Mouse (Mus musculus) midbrain, embryonic 12.5 days (tissue): ENCODE data around the gene Il23a. TPM values are rescaled to one million over a fixed set of nuclear protein-coding genes. Genes with fewer than 3 reads are reported as not detected.
A peak's percentile ranks its signal among the peaks of the same experiment; 100 is the strongest.

Source experiments
- ATAC-seq: fragments of 200-750 bp; cut with Nextera tagmentation; 2 replicates; pipeline ENCODE4 v1.8.0; 2017; ENCODE audit warnings: low read depth, moderate TSS enrichment, moderate library complexity; ENCODE audit not compliant: low FRiP score
- H3K27ac ChIP-seq: fragments of 300-500 bp; sonication (generic); replicated peaks from 2 replicates; pipeline ENCODE4 v1.5.1; 2016; ENCODE audit warnings: mild to moderate bottlenecking
- H3K27me3 ChIP-seq: fragments of 300-500 bp; sonication (generic); 2 replicates; pipeline ENCODE4 v1.6.1; 2016; ENCODE audit warnings: mild to moderate bottlenecking
- H3K36me3 ChIP-seq: fragments of 300-500 bp; sonication (generic); 2 replicates; pipeline ENCODE4 v1.6.1; 2016
- H3K4me1 ChIP-seq: fragments of 300-500 bp; sonication (generic); 2 replicates; pipeline ENCODE4 v1.6.1; 2016
- H3K4me2 ChIP-seq: fragments of 300-500 bp; sonication (generic); replicated peaks from 2 replicates; pipeline ENCODE4 v1.6.1; 2016; ENCODE audit warnings: mild to moderate bottlenecking, moderate library complexity
- H3K4me3 ChIP-seq: fragments of 300-500 bp; sonication (generic); 2 replicates; pipeline ENCODE4 v1.5.1; 2016; ENCODE audit warnings: mild to moderate bottlenecking
- H3K9ac ChIP-seq: fragments of 300-500 bp; sonication (generic); replicated peaks from 2 replicates; pipeline ENCODE4 v1.6.1; 2016; ENCODE audit warnings: mild to moderate bottlenecking, moderate library complexity
- H3K9me3 ChIP-seq: fragments of 300-500 bp; sonication (generic); 2 replicates; pipeline ENCODE4 v1.6.1; 2016; ENCODE audit warnings: mild to moderate bottlenecking
- WGBS: fragments of 180-500 bp; shearing (Covaris S2); methylation state at CpG from one replicate; pipeline ENCODE4 v1.1.7; 2016; 5-methylcytosine and 5-hydroxymethylcytosine counted together
- polyA plus RNA-seq: library from polyadenylated mRNA; unstranded; fragments of >200 nt; fragmentation: Nextera tagmentation; extraction: Ambion mirVana; gene quantifications from 2 replicates; pipeline ENCODE4 v1.2.1, GENCODE M21; 2016

Gene Il23a
- polyA plus RNA-seq, 1 experiment from 2014 or later: not detected

- no peak for ATAC-seq
- Histone ChIP-seq H3K4me1 (no peaks in the 10 kb centered on the region), H3K4me3 (no peak overlapping the region), H3K27ac (no peak overlapping the region), H3K36me3 (no peaks in the 10 kb centered on the region), H3K9ac (no peak overlapping the region), H3K27me3 (no peaks in the 10 kb centered on the region), H3K9me3 (no peaks in the 10 kb centered on the region), H3K4me2 (no peak overlapping the region)
- 85% methylated on average over 4 of the region's 4 CpGs for WGBS
These were observed 39.6 kb downstream of the Il23a start for GRCm38 (mm10) chr10:128258953-128259352.

- H3K4me2 ChIP-seq: no peak overlapping the region
- WGBS: 93% methylated on average over 8 of the region's 8 CpGs
- no peak overlapping the region for H3K27ac ChIP-seq
- ATAC-seq: no peak
- H3K4me3 ChIP-seq: no peak overlapping the region
- H3K4me1 ChIP-seq: no peaks in the 10 kb centered on the region
- H3K36me3 ChIP-seq: peaks cover 18% of the 10 kb centered on the region
- no peak overlapping the region for H3K9ac ChIP-seq
- no peaks in the 10 kb centered on the region for H3K27me3 ChIP-seq
- H3K9me3 ChIP-seq: no peaks in the 10 kb centered on the region
These were observed 42.2 kb downstream of the Il23a start for GRCm38 (mm10) chr10:128256328-128256727.

- H3K9ac ChIP-seq: no peak overlapping the region
- no peak overlapping the region for H3K27ac ChIP-seq
- no peak for ATAC-seq
- H3K27me3 ChIP-seq: no peaks in the 10 kb centered on the region
- no peaks in the 10 kb centered on the region for H3K4me1 ChIP-seq
- no peak overlapping the region for H3K4me2 ChIP-seq
- no peaks in the 10 kb centered on the region for H3K9me3 ChIP-seq
- no peak overlapping the region for H3K4me3 ChIP-seq
- 91% methylated on average over 8 of the region's 8 CpGs for WGBS
- peaks cover 22% of the 10 kb centered on the region for H3K36me3 ChIP-seq
These were observed 42.6 kb downstream of the Il23a start for GRCm38 (mm10) chr10:128255925-128256324.

GRCm38 (mm10) chr10:128253677-128254255, 44.8 kb downstream of the Il23a start, which contains the start of gene Apon:
Gene Apon, plus strand, starts transcription at chr10:128254096.
- H3K9ac ChIP-seq: no peak within 1 kb of the TSS
- ATAC-seq: no peak
- 84% methylated on average over 4 of the region's 4 CpGs for WGBS
- no peak within 1 kb of the TSS for H3K27ac ChIP-seq
- H3K27me3 ChIP-seq: no peaks in the 10 kb centered on the region
- H3K4me3 ChIP-seq: no peak within 1 kb of the TSS
- no peak within 1 kb of the TSS for H3K4me2 ChIP-seq
- H3K4me1 ChIP-seq: no peaks in the 10 kb centered on the region
- H3K9me3 ChIP-seq: no peaks in the 10 kb centered on the region
- H3K36me3 ChIP-seq: peaks cover 43% of the 10 kb centered on the region

- no peaks in the 10 kb centered on the region for H3K4me1 ChIP-seq
- H3K4me3 ChIP-seq: no peak overlapping the region
- H3K27ac ChIP-seq: no peak overlapping the region
- WGBS: 94% methylated on average over 13 of the region's 13 CpGs
- H3K9ac ChIP-seq: no peak overlapping the region
- no peak for ATAC-seq
- H3K4me2 ChIP-seq: no peak overlapping the region
- no peaks in the 10 kb centered on the region for H3K9me3 ChIP-seq
- H3K36me3 ChIP-seq: peaks cover 75% of the 10 kb centered on the region
- no peaks in the 10 kb centered on the region for H3K27me3 ChIP-seq
These were observed 48.0 kb downstream of the Il23a start for GRCm38 (mm10) chr10:128250565-128250964.

- Histone ChIP-seq H3K9me3 (no peaks in the 10 kb centered on the region), H3K27ac (0 out of 2 replicates have a peak overlapping the region, but pooled peaks have one; percentile 12), H3K27me3 (no peaks in the 10 kb centered on the region), H3K4me2 (no peak overlapping the region), H3K36me3 (peaks cover 100% of the 10 kb centered on the region), H3K4me1 (no peaks in the 10 kb centered on the region), H3K9ac (no peak overlapping the region), H3K4me3 (no peak overlapping the region)
- no peak for ATAC-seq
- 82% methylated on average over 17 of the region's 17 CpGs for WGBS
These were observed 51.4 kb downstream of the Il23a start for GRCm38 (mm10) chr10:128247020-128247732.

Other genes starting within 250 kb of the Il23a start
- gene Ptges3, start 239.8 kb downstream of the Il23a start, polyA plus RNA-seq: 545 and 553 TPM in 2 replicates
- gene Atp5b, start 215.5 kb downstream of the Il23a start, polyA plus RNA-seq: 1,976 and 1,998 TPM in 2 replicates
- 14.1 and 16.0 TPM in 2 replicates for gene Baz2a, start 207.2 kb downstream of the Il23a start, polyA plus RNA-seq
- gene Rbms2, start 118.5 kb downstream of the Il23a start, polyA plus RNA-seq: 19.6 and 21.6 TPM in 2 replicates
- 0.71 and 0.91 TPM in 2 replicates for gene Gls2, start 104.3 kb downstream of the Il23a start, polyA plus RNA-seq
- 21.4 and 24.1 TPM in 2 replicates for gene Spryd4, start 86.9 kb downstream of the Il23a start, polyA plus RNA-seq
- 0.13 TPM in 1 of 2 replicates, not detected in the other for gene Mip, start 72.9 kb downstream of the Il23a start, polyA plus RNA-seq
- 54.9 and 58.4 TPM in 2 replicates for gene Timeless, start 66.7 kb downstream of the Il23a start, polyA plus RNA-seq
- 0.21 and 0.92 TPM in 2 replicates for gene Apon, start 44.7 kb downstream of the Il23a start, polyA plus RNA-seq
- gene Apof, start 30.1 kb downstream of the Il23a start, polyA plus RNA-seq: not detected in 2 replicates
- gene Stat2, start 28.2 kb downstream of the Il23a start, polyA plus RNA-seq: 23.8 and 24.1 TPM in 2 replicates
- gene Pan2, start 4.6 kb upstream of the Il23a start, polyA plus RNA-seq: 39.8 and 41.7 TPM in 2 replicates
- 219 and 220 TPM in 2 replicates for gene Cnpy2, start 23.7 kb upstream of the Il23a start, polyA plus RNA-seq
- gene Cs, start 39.0 kb upstream of the Il23a start, polyA plus RNA-seq: 205 and 209 TPM in 2 replicates
- 28.6 and 33.6 TPM in 2 replicates for gene Coq10a, start 70.2 kb upstream of the Il23a start, polyA plus RNA-seq
- 12.9 and 13.5 TPM in 2 replicates for gene Ankrd52, start 78.4 kb upstream of the Il23a start, polyA plus RNA-seq
- not detected in 2 replicates for gene Slc39a5, start 102.5 kb upstream of the Il23a start, polyA plus RNA-seq
- 127 and 147 TPM in 2 replicates for gene Nabp2, start 112.7 kb upstream of the Il23a start, polyA plus RNA-seq
- 57.6 and 60.7 TPM in 2 replicates for gene Rnf41, start 112.9 kb upstream of the Il23a start, polyA plus RNA-seq
- 188 and 202 TPM in 2 replicates for gene Smarcc2, start 160.5 kb upstream of the Il23a start, polyA plus RNA-seq
- gene Myl6, start 195.4 kb upstream of the Il23a start, polyA plus RNA-seq: 747 and 793 TPM in 2 replicates
- gene Myl6b, start 199.9 kb upstream of the Il23a start, polyA plus RNA-seq: 2.7 and 3.0 TPM in 2 replicates
- gene Esyt1, start 227.1 kb upstream of the Il23a start, polyA plus RNA-seq: 25.6 and 26.6 TPM in 2 replicates
- gene Zc3h10, start 249.0 kb upstream of the Il23a start, polyA plus RNA-seq: 20.1 and 22.5 TPM in 2 replicates